Mouse (Mus musculus): Measurements from ENCODE around the gene Chst5. TPM values are rescaled to one million over a fixed set of nuclear protein-coding genes. Genes with fewer than 3 reads are reported as not detected.

Chst5 gene
- total and polyA plus RNA-seq, 3 experiments = not detected

- Histone ChIP-seq H3K9me3 (replicated peaks; ENCODE audit: insufficient read depth, low read length) (no peaks in the 10 kb centered on the region), H3K27ac (ENCODE audit: control insufficient read depth, low read depth, low read length) (no peak overlapping the region), H3K4me3 (ENCODE audit: control insufficient read depth in 1 of 2, insufficient read depth in 1 of 2, low read depth in 2 of 2, low read length in 2 of 2) (no peak overlapping the region), H3K79me2 (ENCODE audit: control insufficient read depth, insufficient read depth, low read length, poor library complexity) (no peaks in the 10 kb centered on the region), H3K36me3 (ENCODE audit: control insufficient read depth in 1 of 2, insufficient read depth in 2 of 2, low read length in 2 of 2) (peaks cover 0 to 6% of the 10 kb centered on the region in 2 experiments; a peak in 3 of 4 replicates), H3K9ac (ENCODE audit: control insufficient read depth, low read depth, low read length, poor library complexity, severe bottlenecking) (no peak overlapping the region), H3K4me1 (ENCODE audit: control insufficient read depth in 1 of 2, insufficient read depth in 2 of 2, low read length in 2 of 2) (no peaks in the 10 kb centered on the region), H3K27me3 (ENCODE audit: control insufficient read depth in 1 of 2, insufficient read depth in 2 of 2, low read length in 2 of 2) (no peaks in the 10 kb centered on the region)
- no peak for DNase-seq (ENCODE audit: low read depth, low spot score)
- no peak for TF ChIP-seq E2F4 (IDR thresholded peaks at IDR 0.05; ENCODE audit: borderline replicate concordance, low read depth, low read length)
- no peak for TF ChIP-seq RCOR1 (IDR thresholded peaks at IDR 0.05; ENCODE audit: low read depth, low read length)
- TF ChIP-seq USF2 (IDR thresholded peaks at IDR 0.05; ENCODE audit: borderline replicate concordance in 1 of 2, insufficient read depth in 1 of 2, low read depth in 1 of 2, low read length in 2 of 2) = no peak
- no peak for TF ChIP-seq MAFK (IDR thresholded peaks at IDR 0.05; ENCODE audit: borderline replicate concordance, low read depth, low read length)
- no peak for TF ChIP-seq CHD2 (IDR thresholded peaks at IDR 0.05; ENCODE audit: low read length)
- no peak for TF ChIP-seq CHD1 (IDR thresholded peaks at IDR 0.05; ENCODE audit: low read depth, low read length)
- no peak for TF ChIP-seq ETS1 (IDR thresholded peaks at IDR 0.05; ENCODE audit: low read depth, low read length)
- no peak for TF ChIP-seq ZC3H11A (IDR thresholded peaks at IDR 0.05; ENCODE audit: low read depth, low read length)
- TF ChIP-seq MXI1 (IDR thresholded peaks at IDR 0.05; ENCODE audit: low read depth, low read length) = no peak
- no peak for TF ChIP-seq SMC3 (IDR thresholded peaks at IDR 0.05; ENCODE audit: low read depth, low read length)
- TF ChIP-seq TCF12 (IDR thresholded peaks at IDR 0.05; ENCODE audit: low read depth, low read length) = no peak
Measured at GRCm38 (mm10) chr8:111950846-111951245, 40.6 kb upstream of the Chst5 start.

DNA sequence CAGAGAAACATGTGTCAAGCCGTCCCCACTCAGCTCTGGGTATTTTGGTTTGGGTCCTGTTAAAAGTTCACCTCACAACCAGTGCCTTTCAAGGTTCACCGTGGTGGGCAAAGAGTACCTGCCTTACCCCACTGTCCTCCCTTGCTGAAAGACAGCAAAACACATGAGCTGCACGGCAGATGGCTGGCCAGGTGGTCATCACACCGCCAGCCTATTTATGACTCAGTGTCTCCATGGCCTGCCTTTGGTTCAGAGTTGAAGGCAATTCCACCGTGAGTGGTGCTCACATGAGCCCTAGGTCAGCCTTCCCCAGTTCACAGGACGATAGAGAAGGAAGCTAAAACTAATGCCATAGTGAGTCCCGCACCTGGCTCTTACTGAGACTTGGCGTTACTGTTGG lies 37.7 kb upstream of the Chst5 start:
- DNase-seq (ENCODE audit: low read depth, low spot score) = no peak
- TF ChIP-seq MEF2A (IDR thresholded peaks at IDR 0.05; ENCODE audit: extremely low read depth, insufficient replicate concordance, low read depth, low read length, poor library complexity, severe bottlenecking) (no peak), MAZ (IDR thresholded peaks at IDR 0.05; ENCODE audit: low read depth, low read length) (no peak), USF2 (IDR thresholded peaks at IDR 0.05; ENCODE audit: borderline replicate concordance in 1 of 2, insufficient read depth in 1 of 2, low read depth in 1 of 2, low read length in 2 of 2) (no peak), ETS1 (IDR thresholded peaks at IDR 0.05; ENCODE audit: low read depth, low read length) (no peak), MYC (IDR thresholded peaks at IDR 0.05; ENCODE audit: low read depth, low read length) (no peak), TBP (IDR thresholded peaks at IDR 0.05; ENCODE audit: low read depth, low read length) (no peak), CTCF (IDR thresholded peaks at IDR 0.05 in 2 of 3, conservative IDR thresholded peaks at IDR 0.05 in 1 of 3; ENCODE audit: control insufficient read depth in 1 of 3, insufficient read depth in 1 of 3, low read depth in 2 of 3, low read length in 3 of 3, poor library complexity in 1 of 3, severe bottlenecking in 1 of 3) (no peak), SMC3 (IDR thresholded peaks at IDR 0.05; ENCODE audit: low read depth, low read length) (no peak), POLR2AphosphoS5 (IDR thresholded peaks at IDR 0.05; ENCODE audit: borderline replicate concordance, low read depth, low read length) (no peak), CHD1 (IDR thresholded peaks at IDR 0.05; ENCODE audit: low read depth, low read length) (no peak), NELFE (IDR thresholded peaks at IDR 0.05; ENCODE audit: low read depth, low read length) (no peak)
- no peak overlapping the region for H3K4me3 ChIP-seq (ENCODE audit: control insufficient read depth in 1 of 2, insufficient read depth in 1 of 2, low read depth in 2 of 2, low read length in 2 of 2)
- H3K36me3 ChIP-seq (ENCODE audit: control insufficient read depth in 1 of 2, insufficient read depth in 2 of 2, low read length in 2 of 2) = peaks cover 0 to 2% of the 10 kb centered on the region in 2 experiments; a peak in 2 of 4 replicates
- H3K27me3 ChIP-seq (ENCODE audit: control insufficient read depth in 1 of 2, insufficient read depth in 2 of 2, low read length in 2 of 2) = no peaks in the 10 kb centered on the region
- no peak overlapping the region for H3K27ac ChIP-seq (ENCODE audit: control insufficient read depth, low read depth, low read length)
- H3K4me1 ChIP-seq (ENCODE audit: control insufficient read depth in 1 of 2, insufficient read depth in 2 of 2, low read length in 2 of 2) = no peaks in the 10 kb centered on the region
- H3K9ac ChIP-seq (ENCODE audit: control insufficient read depth, low read depth, low read length, poor library complexity, severe bottlenecking) = no peak overlapping the region
- no peaks in the 10 kb centered on the region for H3K9me3 ChIP-seq (replicated peaks; ENCODE audit: insufficient read depth, low read length)
- H3K79me2 ChIP-seq (ENCODE audit: control insufficient read depth, insufficient read depth, low read length, poor library complexity) = no peaks in the 10 kb centered on the region
